Mouse (Mus musculus) spleen, adult 18-20 months (tissue): ENCODE measurements around the gene Olfr31.

Experiments
- DNase-seq, 2 experiments: peaks; one replicate each; pipeline ENCODE4 v3.0.0; 2022; ENCODE audit warnings: mixed read lengths in 2 of 2

The Olfr31 gene

GRCm38 (mm10) chr14:14354511-14355359 is 32.1 kb downstream of the Olfr31 start:
- DNase-seq: no peak

GRCm38 (mm10) chr14:14355360-14355646 is 32.7 kb downstream of the Olfr31 start:
- DNase-seq: no peak
